Mouse (Mus musculus) forebrain, embryonic 13.5 days (tissue): ENCODE measurements around the gene Igfbp1. TPM values are rescaled to one million over a fixed set of nuclear protein-coding genes. Genes with fewer than 3 reads are reported as not detected.

Experiments
- ATAC-seq: fragments of 200-750 bp; cut with Nextera tagmentation; 2 replicates; pipeline ENCODE4 v1.8.0; 2017
- H3K27ac ChIP-seq: fragments of 300-500 bp; sonication (generic); 2 replicates; pipeline ENCODE4 v1.5.1; 2015; ENCODE audit warnings: inconsistent platforms, mild to moderate bottlenecking, moderate library complexity
- H3K27me3 ChIP-seq: fragments of 300-500 bp; sonication (generic); 2 replicates; pipeline ENCODE4 v1.6.1; 2015; ENCODE audit warnings: mild to moderate bottlenecking, inconsistent platforms
- H3K36me3 ChIP-seq: fragments of 300-500 bp; sonication (generic); 2 replicates; pipeline ENCODE4 v1.6.1; 2015; ENCODE audit warnings: mild to moderate bottlenecking, inconsistent platforms; ENCODE audit not compliant: poor library complexity, severe bottlenecking
- H3K4me1 ChIP-seq: fragments of 300-500 bp; sonication (generic); 2 replicates; pipeline ENCODE4 v1.6.1; 2015; ENCODE audit warnings: inconsistent platforms
- H3K4me2 ChIP-seq: fragments of 300-500 bp; sonication (generic); 2 replicates; pipeline ENCODE4 v1.6.1; 2015; ENCODE audit warnings: inconsistent platforms, mild to moderate bottlenecking, moderate library complexity
- H3K4me3 ChIP-seq: fragments of 300-500 bp; sonication (generic); 2 replicates; pipeline ENCODE4 v1.5.1; 2015; ENCODE audit warnings: mild to moderate bottlenecking, inconsistent platforms
- H3K9ac ChIP-seq: fragments of 300-500 bp; sonication (generic); 2 replicates; pipeline ENCODE4 v1.6.1; 2015; ENCODE audit warnings: mild to moderate bottlenecking, inconsistent platforms
- H3K9me3 ChIP-seq: fragments of 300-500 bp; sonication (generic); replicated peaks from 2 replicates; pipeline ENCODE4 v1.6.1; 2016; ENCODE audit warnings: inconsistent platforms
- WGBS: fragments of 180-500 bp; shearing (Covaris S2); methylation state at CpG from one replicate; pipeline ENCODE4 v1.1.7; 2015; 5-methylcytosine and 5-hydroxymethylcytosine counted together
- polyA plus RNA-seq: library from polyadenylated mRNA; unstranded; fragments of >200 nt; fragmentation: Nextera tagmentation; extraction: Ambion mirVana; gene quantifications from 2 replicates; pipeline ENCODE4 v1.2.1, GENCODE M21; 2015

Igfbp1 gene
- polyA plus RNA-seq, 1 experiment from 2014 or later, result 0.18 TPM

DNA sequence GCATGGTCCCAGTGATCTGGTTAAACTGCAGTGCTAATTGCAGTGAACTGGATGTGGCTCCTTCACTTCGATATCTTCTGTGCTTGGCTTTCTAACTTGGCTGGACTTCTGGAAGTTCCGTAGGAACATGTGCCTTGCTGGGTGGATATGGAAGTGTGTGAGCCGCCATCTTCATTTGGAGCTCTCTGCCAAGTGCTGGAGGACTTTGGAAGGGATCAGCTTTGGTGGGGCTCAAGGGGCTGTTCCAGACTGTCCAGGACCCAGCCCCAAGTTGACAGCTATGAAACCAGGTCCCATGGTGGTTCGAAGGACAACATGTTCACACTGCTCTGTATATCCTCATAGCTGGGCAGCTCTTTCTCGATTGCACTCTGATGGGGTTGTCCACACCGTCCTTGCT, 41.0 kb downstream of the Igfbp1 start:
- no peaks in the 10 kb centered on the region for H3K9me3 ChIP-seq
- no peak overlapping the region for H3K4me2 ChIP-seq
- no peak for ATAC-seq
- WGBS, result 92% methylated on average over 6 of the region's 6 CpGs
- no peak overlapping the region for H3K9ac ChIP-seq
- H3K27ac ChIP-seq, result no peak overlapping the region
- no peaks in the 10 kb centered on the region for H3K4me1 ChIP-seq
- H3K4me3 ChIP-seq, result no peak overlapping the region
- no peaks in the 10 kb centered on the region for H3K36me3 ChIP-seq
- no peaks in the 10 kb centered on the region for H3K27me3 ChIP-seq

DNA sequence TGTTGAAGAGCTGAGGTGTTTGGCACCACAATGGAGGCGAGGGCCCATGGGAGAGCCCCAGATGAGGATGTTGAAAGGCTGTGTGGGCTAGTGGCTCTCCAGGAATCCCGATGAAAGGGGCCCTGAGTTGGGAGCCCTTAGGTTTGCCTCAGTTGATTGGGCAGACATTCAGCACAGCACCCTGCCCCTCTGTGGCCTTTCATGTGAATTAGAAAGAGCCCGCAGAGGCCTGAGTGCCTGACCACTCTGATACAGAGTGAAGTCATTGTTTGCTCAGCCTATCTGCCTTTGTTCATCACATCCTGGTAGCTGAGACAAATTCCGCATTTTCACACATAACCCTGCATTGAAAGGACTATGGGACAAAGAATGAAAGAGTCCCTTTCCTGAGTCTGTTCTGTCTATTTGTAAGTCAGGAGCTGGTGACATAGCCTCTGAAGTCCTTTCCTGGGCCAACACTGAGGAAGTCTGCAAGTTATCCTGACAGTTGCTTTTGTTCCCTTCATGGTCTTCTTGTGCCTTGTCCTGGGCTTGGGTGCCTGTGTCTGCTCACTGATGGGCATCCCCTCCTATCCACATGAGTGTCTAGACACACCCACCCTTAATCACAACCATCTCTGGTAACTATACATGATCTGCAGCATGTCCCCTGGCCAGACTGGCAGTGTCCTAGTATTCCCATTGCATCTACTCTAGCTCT, 41.6 kb downstream of the Igfbp1 start:
- Histone ChIP-seq H3K4me1 (no peaks in the 10 kb centered on the region), H3K9ac (no peak overlapping the region), H3K4me2 (no peak overlapping the region), H3K27me3 (no peaks in the 10 kb centered on the region), H3K27ac (no peak overlapping the region), H3K9me3 (no peaks in the 10 kb centered on the region), H3K36me3 (no peaks in the 10 kb centered on the region), H3K4me3 (no peak overlapping the region)
- 70% methylated on average over 4 of the region's 4 CpGs for WGBS
- no peak for ATAC-seq

DNA sequence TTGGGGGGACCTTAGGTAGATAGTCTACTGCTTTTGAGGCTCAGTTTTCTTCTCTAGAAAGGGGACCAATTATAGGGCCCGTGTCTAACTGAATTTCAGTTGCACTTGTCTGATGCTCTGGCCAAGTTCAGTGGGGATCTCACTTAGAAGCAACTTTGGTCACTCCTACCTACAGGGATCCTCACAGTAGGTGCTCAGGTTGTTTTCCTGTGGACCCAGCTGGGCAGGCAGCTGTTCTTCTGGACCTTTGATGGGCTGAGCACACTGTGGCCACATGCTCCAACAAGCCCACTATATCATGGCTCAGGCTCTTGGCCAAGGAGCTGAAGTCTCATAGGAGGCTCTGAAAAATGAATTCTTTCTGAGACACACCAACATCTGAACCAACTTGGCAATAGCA, 47.2 kb downstream of the Igfbp1 start:
- WGBS, result 100% methylated on average over 1 of the region's 1 CpGs
- H3K27ac ChIP-seq, result no peak overlapping the region
- no peak for ATAC-seq

DNA sequence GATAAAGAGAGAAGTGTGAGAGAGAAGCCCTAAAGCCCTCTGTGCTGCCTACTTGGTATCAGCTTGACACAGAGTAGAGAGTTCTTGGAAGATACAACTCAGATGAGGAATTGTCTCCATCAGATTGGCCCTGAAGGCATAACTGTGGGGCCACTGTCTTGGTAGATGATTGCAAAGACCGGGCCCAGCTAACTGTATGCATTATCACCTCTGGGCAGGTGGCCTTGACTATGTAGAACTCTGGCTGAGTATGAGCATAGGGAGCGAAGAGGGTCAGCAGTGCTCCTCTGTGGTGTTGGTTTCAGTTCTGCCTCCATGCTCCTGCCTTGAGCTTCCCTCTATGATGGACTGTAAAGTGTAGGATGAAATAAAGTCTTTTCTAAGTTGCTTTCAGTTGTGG, 52.8 kb downstream of the Igfbp1 start:
- 82% methylated on average over 2 of the region's 2 CpGs for WGBS
- Histone ChIP-seq H3K27me3 (no peaks in the 10 kb centered on the region), H3K4me1 (no peaks in the 10 kb centered on the region), H3K9ac (no peak overlapping the region), H3K4me3 (no peak overlapping the region), H3K36me3 (no peaks in the 10 kb centered on the region), H3K9me3 (no peaks in the 10 kb centered on the region), H3K27ac (no peak overlapping the region), H3K4me2 (no peak overlapping the region)
- no peak for ATAC-seq

More for the DNA sequence above, 47.2 kb downstream of the Igfbp1 start:
- no peak overlapping the region for H3K4me2 ChIP-seq
- no peaks in the 10 kb centered on the region for H3K36me3 ChIP-seq
- H3K4me1 ChIP-seq, result no peaks in the 10 kb centered on the region
- H3K9me3 ChIP-seq, result no peaks in the 10 kb centered on the region
- no peak overlapping the region for H3K4me3 ChIP-seq
- H3K9ac ChIP-seq, result no peak overlapping the region
- no peaks in the 10 kb centered on the region for H3K27me3 ChIP-seq

DNA sequence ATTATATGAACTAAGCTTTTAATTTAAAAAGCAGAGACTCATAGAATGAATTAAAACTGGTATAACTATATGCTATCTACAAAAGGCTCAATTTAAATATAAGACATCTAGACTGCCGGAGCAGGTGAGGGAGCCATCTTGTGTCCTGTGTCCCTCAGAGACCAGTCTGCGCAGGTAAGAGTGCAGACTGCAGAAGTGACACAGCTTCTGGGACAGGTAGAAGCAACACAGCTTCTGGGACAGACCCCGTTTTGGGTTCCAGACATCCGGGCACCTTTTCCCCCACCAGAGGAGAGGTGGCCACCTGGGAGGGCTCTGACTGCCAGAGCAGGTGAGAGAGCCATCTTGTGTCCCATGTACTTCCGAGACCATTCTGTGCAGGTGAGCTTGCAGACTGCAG, 53.3 kb downstream of the Igfbp1 start:
- WGBS, result 89% methylated on average over 5 of the region's 5 CpGs
- Histone ChIP-seq H3K4me2 (no peak overlapping the region), H3K36me3 (no peaks in the 10 kb centered on the region)

More for the DNA sequence above, 53.3 kb downstream of the Igfbp1 start:
- no peaks in the 10 kb centered on the region for H3K4me1 ChIP-seq
- H3K9ac ChIP-seq, result no peak overlapping the region
- H3K27ac ChIP-seq, result no peak overlapping the region
- no peaks in the 10 kb centered on the region for H3K9me3 ChIP-seq
- no peak for ATAC-seq
- no peak overlapping the region for H3K4me3 ChIP-seq
- no peaks in the 10 kb centered on the region for H3K27me3 ChIP-seq

Other genes starting within 250 kb of the Igfbp1 start
- 1.6 and 1.9 TPM in 2 replicates for gene Adcy1, start 134.3 kb upstream of the Igfbp1 start, polyA plus RNA-seq
- not detected in 2 replicates for gene Gm11985, start 9.2 kb upstream of the Igfbp1 start, polyA plus RNA-seq
- gene Igfbp3, start 16.1 kb downstream of the Igfbp1 start, polyA plus RNA-seq, result 9.6 and 11.6 TPM in 2 replicates